Mouse (Mus musculus) liver, adult 2 months (tissue): Measurements from ENCODE around the gene Ece1.

Source experiments
- CTCF ChIP-seq: fragments of 200-500 bp; IDR thresholded peaks from 2 replicates; pipeline ENCODE4 v1.5.1; 2011; ENCODE audit warnings: low read depth, low read length, control low read depth
- POLR2A ChIP-seq: fragments of 200-500 bp; IDR thresholded peaks from 2 replicates; pipeline ENCODE4 v1.6.1; 2011; ENCODE audit warnings: low read length, control low read depth; ENCODE audit not compliant: insufficient read depth; ENCODE audit errors: extremely low read depth

DNA sequence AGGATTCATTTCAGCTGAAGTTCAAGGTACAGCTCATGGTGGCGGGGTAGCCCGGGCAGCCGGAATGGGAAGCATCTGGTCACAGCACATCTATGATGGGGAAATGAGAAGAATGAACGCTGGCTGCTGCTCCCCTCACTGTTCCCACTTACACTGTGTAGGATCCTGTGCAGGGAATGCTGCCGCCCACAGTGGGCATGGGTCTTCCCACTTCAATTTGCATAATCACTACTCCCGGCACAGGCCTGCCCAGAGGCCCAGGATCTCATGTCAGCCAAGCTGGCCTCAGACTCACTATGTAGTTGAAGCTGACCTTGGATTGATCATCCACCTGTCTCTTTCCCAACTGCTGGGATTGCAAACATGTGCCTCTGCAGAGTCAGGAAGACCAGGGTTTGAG lies 11.9 kb upstream of the Ece1 start:
- TF ChIP-seq POLR2A (no peak), CTCF (no peak)
